Mouse (Mus musculus) heart, embryonic 10.5 days (tissue): ENCODE measurements around the gene Cyp4v3. TPM values are rescaled to one million over a fixed set of nuclear protein-coding genes. Genes with fewer than 3 reads are reported as not detected.

Experiments used
- DNase-seq: peaks from one replicate; pipeline ENCODE4 v3.0.0-alpha.2; 2017; ENCODE audit warnings: low spot score
- H3K27ac ChIP-seq: fragments of 300-500 bp; sonication (generic); 2 replicates; pipeline ENCODE4 v1.5.1; 2016; ENCODE audit warnings: mild to moderate bottlenecking
- H3K27me3 ChIP-seq: fragments of 300-500 bp; sonication (generic); 2 replicates; pipeline ENCODE4 v1.6.1; 2016; ENCODE audit warnings: mild to moderate bottlenecking; ENCODE audit not compliant: poor library complexity, insufficient read depth, severe bottlenecking
- H3K36me3 ChIP-seq: fragments of 300-500 bp; sonication (generic); 2 replicates; pipeline ENCODE4 v1.6.1; 2016; ENCODE audit warnings: mild to moderate bottlenecking, moderate library complexity
- H3K4me1 ChIP-seq: fragments of 300-500 bp; sonication (generic); 2 replicates; pipeline ENCODE4 v1.6.1; 2016; ENCODE audit warnings: mild to moderate bottlenecking
- H3K4me3 ChIP-seq: fragments of 300-500 bp; sonication (generic); 2 replicates; pipeline ENCODE4 v1.5.1; 2016; ENCODE audit warnings: mild to moderate bottlenecking, moderate library complexity
- H3K9me3 ChIP-seq: fragments of 300-500 bp; sonication (generic); 2 replicates; pipeline ENCODE4 v1.6.1; 2016; ENCODE audit warnings: mild to moderate bottlenecking, moderate library complexity
- WGBS: fragments of 180-500 bp; shearing (Covaris S2); methylation state at CpG from one replicate; pipeline ENCODE4 v1.1.7; 2016; 5-methylcytosine and 5-hydroxymethylcytosine counted together
- polyA plus RNA-seq: library from polyadenylated mRNA; unstranded; fragments of >200 nt; fragmentation: Nextera tagmentation; extraction: Ambion mirVana; gene quantifications from 2 replicates; pipeline ENCODE4 v1.2.1, GENCODE M21; 2016

Gene Cyp4v3
- polyA plus RNA-seq, 1 experiment from 2014 or later = 0.26 TPM

DNA sequence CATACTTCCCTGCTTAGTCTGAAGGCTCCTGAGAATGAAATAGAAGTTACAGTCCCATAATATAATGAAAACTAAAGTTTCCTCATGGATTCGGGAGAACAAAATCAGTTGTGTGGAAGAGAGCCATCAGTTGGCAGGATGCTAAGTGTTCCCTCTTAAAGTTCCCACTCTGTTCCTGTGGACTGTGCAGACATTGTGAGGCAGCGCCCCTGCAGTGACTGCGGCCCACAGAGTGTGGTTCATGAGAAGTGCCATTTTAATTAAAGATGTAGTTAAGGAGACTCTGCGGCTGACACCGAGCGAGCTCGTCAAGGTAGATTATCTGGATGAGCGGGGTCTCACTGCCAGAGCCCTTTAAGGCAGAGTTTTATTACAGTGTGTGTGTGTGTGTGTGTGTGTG lies 30.6 kb downstream of the Cyp4v3 start:
- no peaks in the 10 kb centered on the region for H3K4me1 ChIP-seq
- H3K4me3 ChIP-seq = no peak overlapping the region
- no peaks in the 10 kb centered on the region for H3K27me3 ChIP-seq
- H3K9me3 ChIP-seq = no peaks in the 10 kb centered on the region
- no peak for DNase-seq
- no peak overlapping the region for H3K27ac ChIP-seq
- WGBS = 82% methylated on average over 8 of the region's 8 CpGs
- no peaks in the 10 kb centered on the region for H3K36me3 ChIP-seq

DNA sequence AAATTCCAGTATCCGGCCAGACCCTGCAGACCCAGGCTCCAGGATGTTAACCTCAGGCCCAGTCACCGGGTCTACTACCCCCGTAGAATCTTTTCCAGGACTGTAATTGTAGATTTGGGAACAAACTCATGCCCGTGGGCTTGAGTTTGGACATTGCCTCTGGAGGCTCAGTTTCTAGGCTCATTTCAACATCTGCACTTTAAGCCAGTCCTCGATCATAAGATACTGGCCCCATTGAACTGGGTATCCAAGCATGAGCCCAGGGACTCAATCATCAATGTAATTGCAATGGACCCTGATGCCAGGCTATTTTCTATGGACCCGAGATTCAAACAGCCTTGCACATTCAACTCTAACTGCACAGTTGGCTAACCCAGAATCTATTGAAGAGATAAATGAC lies 37.7 kb downstream of the Cyp4v3 start:
- H3K9me3 ChIP-seq = no peaks in the 10 kb centered on the region
- H3K27me3 ChIP-seq = no peaks in the 10 kb centered on the region
- 84% methylated on average over 6 of the region's 6 CpGs for WGBS
- H3K4me1 ChIP-seq = no peaks in the 10 kb centered on the region
- no peak overlapping the region for H3K27ac ChIP-seq
- H3K4me3 ChIP-seq = no peak overlapping the region
- H3K36me3 ChIP-seq = no peaks in the 10 kb centered on the region
- DNase-seq = no peak

DNA sequence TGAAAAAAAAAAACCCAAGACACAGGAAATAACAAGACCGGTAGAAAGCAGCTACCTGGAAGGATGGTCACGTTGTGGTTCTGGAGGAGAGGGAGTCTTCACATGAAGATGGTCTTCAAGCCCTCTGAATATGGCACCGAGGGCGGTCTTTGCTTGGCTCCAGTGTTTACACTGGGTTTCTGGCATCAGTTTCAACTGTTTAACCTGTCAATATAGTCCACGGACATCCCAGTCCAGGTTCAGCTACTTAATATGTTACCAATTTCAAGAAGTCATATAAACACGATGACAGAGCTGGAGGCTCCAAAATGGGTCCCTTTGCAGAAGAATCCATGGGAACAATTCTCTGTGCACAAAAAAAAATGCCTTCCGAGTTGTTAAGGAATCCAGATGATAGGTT lies 38.3 kb downstream of the Cyp4v3 start, which contains the start of gene Klkb1:
TSS of gene Klkb1 (minus strand) at position 173 of the 400 bp plus-strand sequence.
- H3K36me3 ChIP-seq = no peaks in the 10 kb centered on the region
- no peak for DNase-seq
- H3K4me3 ChIP-seq = no peak within 1 kb of the TSS
- no peaks in the 10 kb centered on the region for H3K4me1 ChIP-seq
- WGBS = 82% methylated on average over 7 of the region's 7 CpGs
- no peaks in the 10 kb centered on the region for H3K9me3 ChIP-seq
- no peak within 1 kb of the TSS for H3K27ac ChIP-seq
- no peaks in the 10 kb centered on the region for H3K27me3 ChIP-seq

DNA sequence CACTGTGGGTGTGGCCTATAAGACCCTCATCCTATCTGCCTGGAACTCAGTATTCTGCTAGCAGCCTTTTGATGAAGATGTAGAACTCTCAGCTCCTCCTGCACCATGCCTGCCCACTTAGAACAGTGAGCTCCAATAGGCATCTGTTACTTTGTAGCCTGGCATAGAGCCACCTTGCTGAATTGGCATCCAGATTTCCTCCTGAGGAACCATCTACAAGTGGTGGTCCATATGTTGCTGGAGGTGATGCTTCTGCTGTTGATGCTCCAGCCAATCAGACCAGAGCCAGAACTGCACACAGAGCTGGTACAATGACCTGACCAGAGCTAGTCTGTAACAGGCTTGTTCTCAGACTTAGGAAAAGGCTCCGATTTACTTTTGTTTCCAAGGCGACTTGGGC lies 41.2 kb downstream of the Cyp4v3 start:
- 83% methylated on average over 2 of the region's 2 CpGs for WGBS
- H3K36me3 ChIP-seq = no peaks in the 10 kb centered on the region
- no peak overlapping the region for H3K4me3 ChIP-seq
- no peaks in the 10 kb centered on the region for H3K27me3 ChIP-seq
- no peaks in the 10 kb centered on the region for H3K4me1 ChIP-seq
- no peak for DNase-seq
- H3K27ac ChIP-seq = no peak overlapping the region
- no peaks in the 10 kb centered on the region for H3K9me3 ChIP-seq

GRCm38 (mm10) chr8:45281630-45282029 lies 51.4 kb downstream of the Cyp4v3 start:
- Histone ChIP-seq H3K4me1 (no peaks in the 10 kb centered on the region), H3K27ac (no peak overlapping the region), H3K27me3 (no peaks in the 10 kb centered on the region), H3K4me3 (no peak overlapping the region), H3K9me3 (no peaks in the 10 kb centered on the region), H3K36me3 (no peaks in the 10 kb centered on the region)
- DNase-seq = no peak
- 75% methylated on average over 8 of the region's 8 CpGs for WGBS

DNA sequence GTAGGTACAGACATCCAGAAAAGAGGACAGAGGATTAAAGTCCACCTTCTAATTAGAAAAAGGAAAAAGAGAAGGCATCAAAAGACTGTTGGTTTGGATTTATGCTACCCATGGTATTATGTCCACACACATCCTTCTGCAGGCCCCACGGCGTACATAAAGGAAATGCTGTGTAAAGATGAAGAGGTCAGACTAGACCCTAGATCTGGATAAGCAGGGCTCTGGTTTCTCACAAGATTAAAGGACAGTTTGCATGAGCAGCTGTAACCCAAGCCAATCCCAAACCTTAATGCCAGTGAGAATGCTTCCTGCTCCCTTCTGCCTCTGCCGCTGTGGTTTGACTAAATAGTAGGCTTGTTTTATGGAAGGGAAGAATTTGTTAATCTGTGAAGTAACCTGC lies 55.6 kb downstream of the Cyp4v3 start:
- Histone ChIP-seq H3K9me3 (no peaks in the 10 kb centered on the region), H3K36me3 (no peaks in the 10 kb centered on the region), H3K4me3 (no peak overlapping the region), H3K27me3 (no peaks in the 10 kb centered on the region), H3K4me1 (no peaks in the 10 kb centered on the region), H3K27ac (no peak overlapping the region)
- DNase-seq = no peak
- WGBS = 75% methylated on average over 3 of the region's 3 CpGs

DNA sequence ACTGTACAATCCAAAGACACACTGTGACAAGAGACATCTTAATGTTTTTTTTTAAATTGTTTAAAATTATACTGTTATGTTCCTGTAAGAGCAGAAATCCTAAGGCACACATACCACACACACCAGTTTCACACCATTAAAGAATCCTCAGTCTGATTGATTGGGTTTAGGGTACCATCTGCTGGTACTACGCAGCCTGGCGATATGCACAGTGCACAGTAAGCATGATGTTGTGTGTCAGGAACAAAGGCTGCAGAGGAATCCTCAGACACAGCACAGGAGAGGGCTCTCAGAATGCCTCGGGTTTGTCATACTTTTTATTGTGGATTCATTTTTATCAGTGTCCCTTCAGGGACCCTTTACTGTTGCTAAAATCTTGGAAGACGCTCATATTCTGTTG lies 58.7 kb downstream of the Cyp4v3 start:
- Histone ChIP-seq H3K27ac (no peak overlapping the region), H3K36me3 (no peaks in the 10 kb centered on the region), H3K27me3 (no peaks in the 10 kb centered on the region), H3K4me1 (no peaks in the 10 kb centered on the region), H3K4me3 (no peak overlapping the region), H3K9me3 (no peaks in the 10 kb centered on the region)
- 84% methylated on average over 4 of the region's 4 CpGs for WGBS
- DNase-seq = no peak

DNA sequence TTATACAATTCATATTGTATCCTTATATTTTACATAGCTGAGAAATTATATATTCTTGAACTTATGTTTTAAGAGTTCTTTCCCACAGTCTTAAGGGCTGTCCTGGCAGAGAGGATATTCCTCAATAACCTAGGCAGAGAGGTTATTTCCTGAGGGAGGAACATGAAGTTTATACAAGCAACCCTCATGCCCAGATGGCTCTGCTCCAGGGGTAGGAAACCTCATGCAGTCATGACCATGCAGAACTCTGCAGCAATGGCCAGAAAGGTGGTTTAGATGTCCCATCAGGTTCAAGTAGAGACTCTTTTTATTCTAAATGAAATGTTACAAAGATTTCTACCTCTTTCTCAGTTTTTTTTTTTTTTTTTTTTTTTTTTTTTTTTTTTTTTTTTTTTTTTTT lies 64.0 kb downstream of the Cyp4v3 start:
- Histone ChIP-seq H3K4me3 (no peak overlapping the region), H3K27ac (no peak overlapping the region), H3K27me3 (no peaks in the 10 kb centered on the region), H3K9me3 (no peaks in the 10 kb centered on the region), H3K36me3 (no peaks in the 10 kb centered on the region), H3K4me1 (no peaks in the 10 kb centered on the region)
- no peak for DNase-seq

DNA sequence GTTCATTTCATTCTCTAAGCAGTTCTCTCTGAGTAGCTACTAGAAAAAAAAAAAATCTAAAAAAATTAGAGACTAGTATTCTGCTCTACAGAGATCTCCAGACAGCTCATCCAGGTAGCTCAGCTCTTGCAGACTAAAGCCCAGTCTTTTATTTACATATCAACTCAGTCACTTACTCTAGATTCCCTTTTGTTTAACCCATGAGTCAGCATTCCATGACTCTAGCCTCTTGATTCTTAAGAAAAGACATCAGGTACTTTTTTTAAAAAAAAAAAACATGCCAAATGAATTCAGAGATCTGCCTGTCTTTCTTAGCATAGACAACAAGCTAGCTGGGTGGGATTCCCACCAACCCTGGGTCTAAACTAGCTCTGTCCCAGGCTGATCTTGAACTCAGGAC lies 64.5 kb downstream of the Cyp4v3 start:
- no peak for DNase-seq
- no peaks in the 10 kb centered on the region for H3K4me1 ChIP-seq
- H3K36me3 ChIP-seq = no peaks in the 10 kb centered on the region
- no peak overlapping the region for H3K4me3 ChIP-seq
- no peaks in the 10 kb centered on the region for H3K27me3 ChIP-seq
- no peak overlapping the region for H3K27ac ChIP-seq
- no peaks in the 10 kb centered on the region for H3K9me3 ChIP-seq

DNA sequence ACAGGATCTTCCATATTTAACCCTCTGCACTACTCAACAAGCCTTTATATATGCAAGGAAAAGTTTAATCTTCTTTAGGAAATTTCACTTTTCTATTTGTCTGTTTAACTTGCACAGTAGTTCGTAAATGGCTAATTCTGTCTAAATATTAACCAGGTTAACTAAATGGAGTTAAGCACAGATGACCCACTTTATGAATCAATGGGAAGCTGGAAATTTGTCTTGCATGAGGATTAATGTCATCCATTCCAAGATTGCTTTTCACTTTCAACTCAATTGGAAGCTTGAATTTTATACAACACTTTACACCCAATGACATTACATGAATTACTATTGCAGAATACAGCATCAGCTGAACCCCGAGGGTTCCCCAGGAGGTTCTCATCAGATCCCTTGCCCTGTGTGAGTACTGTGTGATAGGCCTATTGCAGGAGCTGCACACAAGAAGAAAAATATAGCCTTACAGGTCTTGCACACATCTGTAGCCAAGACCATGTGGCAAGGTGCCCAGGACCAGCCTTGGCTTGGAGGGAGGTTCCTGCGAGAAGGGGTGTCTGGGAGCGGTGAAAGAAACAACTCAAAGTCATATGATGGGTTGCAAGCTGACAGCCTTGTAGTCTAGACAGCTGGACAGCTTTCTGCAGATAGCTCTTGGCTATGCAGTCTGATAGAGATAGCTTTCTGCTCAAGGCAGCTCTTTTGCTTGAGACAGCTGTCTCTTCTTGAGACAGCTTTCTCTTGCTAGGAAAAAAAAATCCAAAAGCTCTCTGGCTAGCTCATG lies 65.2 kb downstream of the Cyp4v3 start:
- 74% methylated on average over 4 of the region's 4 CpGs for WGBS
- no peaks in the 10 kb centered on the region for H3K9me3 ChIP-seq

GRCm38 (mm10) chr8:45266993-45267392 lies 66.0 kb downstream of the Cyp4v3 start:
- H3K4me1 ChIP-seq = no peaks in the 10 kb centered on the region
- no peaks in the 10 kb centered on the region for H3K27me3 ChIP-seq
- 69% methylated on average over 8 of the region's 8 CpGs for WGBS
- no peak overlapping the region for H3K4me3 ChIP-seq
- DNase-seq = no peak
- H3K9me3 ChIP-seq = no peaks in the 10 kb centered on the region
- no peak overlapping the region for H3K27ac ChIP-seq
- no peaks in the 10 kb centered on the region for H3K36me3 ChIP-seq

More for the DNA sequence above, 65.2 kb downstream of the Cyp4v3 start:
- H3K4me3 ChIP-seq = no peak overlapping the region
- H3K27me3 ChIP-seq = no peaks in the 10 kb centered on the region
- no peaks in the 10 kb centered on the region for H3K36me3 ChIP-seq
- DNase-seq = no peak
- no peaks in the 10 kb centered on the region for H3K4me1 ChIP-seq
- H3K27ac ChIP-seq = no peak overlapping the region

DNA sequence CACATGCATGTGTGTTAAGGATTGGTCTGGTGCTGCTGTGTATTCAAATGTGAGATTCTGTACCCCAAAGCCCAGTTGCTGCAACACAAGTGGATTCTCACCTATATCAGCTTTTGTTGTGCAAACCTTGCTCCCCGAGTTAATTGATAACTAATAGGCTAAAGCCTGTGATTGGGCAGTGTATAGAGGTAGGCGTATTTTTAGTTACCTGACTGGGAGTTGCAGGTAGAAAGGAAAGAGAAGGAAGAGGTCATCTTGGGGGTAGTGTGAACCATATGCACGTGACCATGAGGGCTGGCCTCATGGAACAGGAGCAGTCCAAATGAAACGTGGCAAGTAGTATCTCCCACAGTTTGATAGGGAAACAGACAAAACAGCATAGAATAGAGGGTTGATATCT lies 68.1 kb downstream of the Cyp4v3 start:
- no peak overlapping the region for H3K27ac ChIP-seq
- H3K36me3 ChIP-seq = no peaks in the 10 kb centered on the region
- no peaks in the 10 kb centered on the region for H3K9me3 ChIP-seq
- H3K4me1 ChIP-seq = no peaks in the 10 kb centered on the region
- no peak overlapping the region for H3K4me3 ChIP-seq
- WGBS = 72% methylated on average over 4 of the region's 4 CpGs
- no peak for DNase-seq
- H3K27me3 ChIP-seq = no peaks in the 10 kb centered on the region

- DNase-seq = no peak
- no peaks in the 10 kb centered on the region for H3K27me3 ChIP-seq
- 79% methylated on average over 3 of the region's 3 CpGs for WGBS
- no peaks in the 10 kb centered on the region for H3K9me3 ChIP-seq
- no peaks in the 10 kb centered on the region for H3K4me1 ChIP-seq
- H3K4me3 ChIP-seq = no peak overlapping the region
- H3K27ac ChIP-seq = no peak overlapping the region
- H3K36me3 ChIP-seq = no peaks in the 10 kb centered on the region
Measured at GRCm38 (mm10) chr8:45262851-45263250, 70.2 kb downstream of the Cyp4v3 start.

GRCm38 (mm10) chr8:45261920-45262319 lies 71.1 kb downstream of the Cyp4v3 start, which contains the start of gene F11:
F11 (minus strand) TSS chr8:45262031.
- no peaks in the 10 kb centered on the region for H3K9me3 ChIP-seq
- no peak within 1 kb of the TSS for H3K4me3 ChIP-seq
- no peak for DNase-seq
- no peaks in the 10 kb centered on the region for H3K27me3 ChIP-seq
- WGBS = 70% methylated on average over 10 of the region's 10 CpGs
- H3K27ac ChIP-seq = no peak within 1 kb of the TSS
- no peaks in the 10 kb centered on the region for H3K36me3 ChIP-seq
- H3K4me1 ChIP-seq = no peaks in the 10 kb centered on the region
